Mouse (Mus musculus) c-Kit-positive CD71-positive TER-119-negative erythroid progenitor cells, embryonic 14.5 days (primary cell): ENCODE results near the gene Slc44a3.
"Not testable (repeated sequence)": the region's sequence is repeated elsewhere in the genome, so short reads cannot be mapped to it uniquely, and the experiment has no call there.

Experiments used
- DNase-seq: peaks from one replicate; pipeline ENCODE4 v3.0.0-alpha.2; 2013; ENCODE audit warnings: low read depth

The Slc44a3 gene

GRCm38 (mm10) chr3:121552723-121553122, 20.5 kb upstream of the Slc44a3 start:
- DNase-seq, result no peak

- DNase-seq, result no peak
These were observed 18.2 kb upstream of the Slc44a3 start for GRCm38 (mm10) chr3:121550370-121550769.

- no peak for DNase-seq
These were observed 15.8 kb upstream of the Slc44a3 start for GRCm38 (mm10) chr3:121547851-121548624.

- DNase-seq, result no peak
These were observed 8.4 kb upstream of the Slc44a3 start for GRCm38 (mm10) chr3:121540621-121541020.

- DNase-seq, result no peak
These were observed 7.7 kb upstream of the Slc44a3 start for GRCm38 (mm10) chr3:121539871-121540431.

- DNase-seq, result not testable (repeated sequence)
These were observed 6.6 kb upstream of the Slc44a3 start for GRCm38 (mm10) chr3:121538847-121539246.

- no peak for DNase-seq
These were observed 5.8 kb upstream of the Slc44a3 start for GRCm38 (mm10) chr3:121537996-121538395.

GRCm38 (mm10) chr3:121536803-121537202, 4.6 kb upstream of the Slc44a3 start:
- DNase-seq, result no peak

- peak; percentile 16 for DNase-seq
These were observed 3.8 kb upstream of the Slc44a3 start for GRCm38 (mm10) chr3:121535813-121536504.

- no peak for DNase-seq
These were observed 645 bp downstream of the Slc44a3 start for GRCm38 (mm10) chr3:121531370-121532148.

GRCm38 (mm10) chr3:121530546-121531258, 1.5 kb downstream of the Slc44a3 start:
- no peak for DNase-seq

- DNase-seq, result no peak
These were observed 5.8 kb downstream of the Slc44a3 start for GRCm38 (mm10) chr3:121526096-121527093.

- DNase-seq, result no peak
These were observed 10.5 kb downstream of the Slc44a3 start for GRCm38 (mm10) chr3:121521633-121522125.

- DNase-seq, result no peak
These were observed 11.1 kb downstream of the Slc44a3 start for GRCm38 (mm10) chr3:121521123-121521522.

GRCm38 (mm10) chr3:121517030-121517429, 15.2 kb downstream of the Slc44a3 start:
- no peak for DNase-seq

- DNase-seq, result no peak
These were observed 23.1 kb downstream of the Slc44a3 start for GRCm38 (mm10) chr3:121509141-121509540.

- no peak for DNase-seq
These were observed 24.5 kb downstream of the Slc44a3 start for GRCm38 (mm10) chr3:121507678-121508077.

GRCm38 (mm10) chr3:121506756-121507155, 25.4 kb downstream of the Slc44a3 start:
- no peak for DNase-seq

- no peak for DNase-seq
These were observed 26.0 kb downstream of the Slc44a3 start for GRCm38 (mm10) chr3:121506175-121506574.

GRCm38 (mm10) chr3:121504927-121505487, 27.2 kb downstream of the Slc44a3 start:
- DNase-seq, result no peak
